Mouse (Mus musculus) liver (tissue): ENCODE results near the gene Spsb4.
"Not testable (repeated sequence)": the region's sequence is repeated elsewhere in the genome, so short reads cannot be mapped to it uniquely, and the experiment has no call there.

Experiments used
- DNase-seq: peaks from one replicate; pipeline ENCODE4 v3.0.0-alpha.2; 2020; ENCODE audit warnings: mixed read lengths

Gene Spsb4

DNA sequence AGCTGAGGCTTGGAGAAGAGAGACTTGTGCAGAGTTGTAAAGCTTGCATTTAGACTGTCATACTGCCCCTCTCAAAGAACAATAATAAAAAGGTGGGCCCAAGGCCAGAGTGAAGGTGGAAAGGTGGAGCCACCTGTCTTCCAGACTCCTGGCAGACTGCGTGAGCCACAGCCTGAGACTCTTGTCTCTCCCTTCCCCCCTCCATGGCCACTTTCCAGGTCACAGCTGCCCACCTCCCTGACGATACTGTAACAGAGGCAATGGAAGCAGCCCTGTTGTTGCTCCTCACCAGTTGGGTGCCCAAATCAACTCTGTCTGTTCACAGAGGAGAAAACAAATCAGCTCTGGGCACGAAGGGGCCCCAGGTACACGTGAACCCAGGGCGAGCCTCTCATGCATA, 71.5 kb downstream of the Spsb4 start:
- DNase-seq: no peak

DNA sequence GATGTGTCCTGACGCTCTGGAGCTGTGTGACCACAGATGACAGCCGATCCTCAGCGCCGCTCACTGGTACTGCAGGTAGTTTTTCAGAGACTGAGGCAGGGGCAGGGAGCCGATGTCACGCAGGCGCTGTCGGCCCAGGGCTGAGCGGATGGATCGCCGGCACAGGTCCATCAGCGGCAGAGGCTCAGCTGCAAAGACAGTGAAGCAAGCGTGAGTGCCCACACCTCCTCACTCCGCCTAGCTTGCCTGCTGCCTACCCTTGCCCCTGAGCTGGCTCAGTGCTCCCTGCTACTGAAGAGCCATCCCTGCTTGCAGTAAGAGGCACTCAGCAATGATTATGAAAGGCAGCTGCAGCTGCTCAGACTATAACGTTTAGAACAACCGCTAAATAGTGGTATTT, 74.1 kb downstream of the Spsb4 start:
- DNase-seq: no peak

DNA sequence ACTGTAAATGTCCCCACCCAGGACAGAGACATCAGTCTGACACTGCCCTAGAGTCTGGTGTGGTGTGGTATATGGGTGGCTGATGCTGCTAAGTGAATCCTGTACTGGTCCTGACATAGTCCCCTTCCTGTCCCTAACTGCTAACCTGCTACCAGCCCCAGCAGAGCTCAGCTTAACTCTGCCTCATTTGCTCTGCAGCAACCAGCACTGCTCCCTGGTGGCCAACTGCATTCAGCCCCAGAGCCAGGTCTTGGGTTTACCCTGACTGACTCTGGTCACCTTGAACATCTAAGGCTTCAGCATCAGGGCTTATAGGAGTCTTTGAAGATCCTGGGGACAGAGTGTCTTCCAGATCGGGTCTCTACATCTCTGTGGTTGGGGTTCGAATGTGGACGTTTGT, 75.7 kb downstream of the Spsb4 start:
- DNase-seq: no peak

DNA sequence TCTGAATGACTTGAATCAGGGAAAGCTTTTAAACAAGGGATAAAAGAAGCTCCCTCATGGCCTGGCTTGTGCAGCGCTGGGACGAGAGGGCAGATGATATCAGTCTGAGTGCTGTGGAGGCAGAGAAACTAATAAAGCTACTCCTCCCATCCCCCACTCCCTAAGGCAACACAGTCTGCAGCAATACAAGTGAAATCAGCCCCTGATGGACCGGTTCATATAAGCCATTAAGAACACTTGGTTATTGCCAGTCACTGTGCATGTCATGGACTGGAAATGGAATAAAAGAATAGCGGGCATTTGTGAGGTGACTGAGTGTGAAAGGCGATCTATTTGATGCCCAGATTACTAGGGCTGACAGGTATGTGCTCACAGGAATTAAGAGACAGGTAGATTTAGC, 79.8 kb downstream of the Spsb4 start:
- no peak for DNase-seq

DNA sequence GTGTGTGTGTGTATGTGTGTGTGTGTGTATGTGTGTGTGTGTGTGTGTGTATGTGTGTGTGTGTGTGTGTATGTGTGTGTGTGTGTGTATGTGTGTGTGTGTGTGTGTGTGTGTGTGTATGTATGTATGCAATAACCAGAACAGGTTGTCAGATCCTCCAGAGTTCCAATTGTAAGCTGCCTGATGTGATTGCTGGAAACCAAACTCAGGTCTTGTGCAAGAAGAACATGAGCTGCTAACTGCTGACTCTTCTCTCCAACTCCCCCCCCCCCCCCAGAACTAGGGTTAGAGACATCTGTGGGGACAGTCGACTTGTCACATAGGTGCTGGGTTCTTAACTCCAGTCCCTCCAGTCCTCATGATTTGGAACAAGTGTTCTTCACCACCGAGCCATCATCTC, 82.2 kb downstream of the Spsb4 start:
- not testable (repeated sequence) for DNase-seq

DNA sequence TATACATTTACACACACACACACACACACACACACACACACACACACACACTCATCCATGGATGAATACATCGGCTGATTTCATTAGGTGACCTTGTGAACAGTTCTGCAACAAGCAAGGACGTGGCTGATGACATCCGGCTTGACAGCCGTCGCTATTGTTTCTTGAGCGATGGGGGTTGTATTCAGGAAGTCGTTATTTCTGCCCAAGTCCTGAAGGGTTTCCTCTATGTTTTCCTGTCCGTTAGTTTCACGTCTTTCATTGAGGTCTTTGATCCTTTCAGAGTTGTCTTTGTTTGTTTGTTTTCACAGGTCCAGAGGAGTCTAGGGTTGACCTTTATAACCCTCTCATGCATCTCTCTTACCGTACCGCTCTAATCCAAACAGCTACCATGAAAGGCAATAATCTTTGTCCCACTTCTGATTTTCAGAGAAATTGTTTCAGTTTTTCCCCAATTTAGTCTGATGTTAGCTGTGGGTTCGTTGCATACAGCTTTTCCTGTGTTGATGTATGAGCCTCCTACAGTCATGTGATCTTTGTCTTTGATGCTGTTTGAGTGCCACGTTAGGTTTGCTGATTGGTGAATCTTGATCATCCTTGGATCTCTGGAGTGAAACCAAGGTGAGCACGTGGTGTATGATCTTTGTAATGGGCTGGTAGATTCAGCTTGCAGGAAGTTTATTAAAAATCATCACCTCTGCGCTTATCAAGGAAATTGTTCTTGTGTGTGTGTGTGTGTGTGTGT, 82.9 kb downstream of the Spsb4 start:
- DNase-seq: no peak

DNA sequence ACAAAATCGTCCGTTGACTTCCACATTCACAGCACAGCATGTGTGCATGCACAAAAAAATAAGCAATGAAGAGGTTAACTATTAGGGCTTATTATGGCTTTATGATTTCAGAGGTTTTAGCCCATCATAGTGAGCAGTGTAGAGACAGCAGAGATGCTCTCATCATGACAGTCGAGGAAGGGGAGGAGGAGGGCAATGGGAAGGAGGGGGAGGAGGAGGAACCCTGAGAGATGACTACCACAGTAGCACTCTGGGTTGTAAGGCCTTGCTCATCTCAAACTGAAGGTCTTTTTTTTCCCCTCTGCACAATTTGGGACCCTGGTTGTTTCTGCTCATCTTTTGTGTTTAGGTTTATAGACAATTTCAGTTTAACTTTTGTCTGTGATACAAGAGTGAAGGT, 83.8 kb downstream of the Spsb4 start:
- DNase-seq: no peak

DNA sequence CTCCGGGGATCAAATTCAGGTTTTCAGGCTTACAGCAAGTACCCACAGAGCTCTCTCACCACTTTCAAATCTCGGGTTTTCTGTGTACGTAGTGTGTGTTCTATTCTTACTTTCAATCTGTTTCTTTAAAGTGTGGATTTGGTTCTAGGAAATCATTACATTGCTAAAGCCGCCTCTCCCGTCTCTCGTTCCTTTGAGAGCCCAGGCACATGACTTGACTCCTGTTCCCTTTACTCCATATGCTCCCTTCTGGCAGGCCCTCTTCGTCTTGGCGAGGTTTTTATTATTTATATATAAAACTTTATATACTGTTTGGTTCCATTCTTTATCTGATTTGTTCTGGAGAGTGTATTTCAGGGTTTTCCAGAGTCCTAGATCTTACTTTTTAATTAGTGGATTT, 85.9 kb downstream of the Spsb4 start:
- DNase-seq: no peak

DNA sequence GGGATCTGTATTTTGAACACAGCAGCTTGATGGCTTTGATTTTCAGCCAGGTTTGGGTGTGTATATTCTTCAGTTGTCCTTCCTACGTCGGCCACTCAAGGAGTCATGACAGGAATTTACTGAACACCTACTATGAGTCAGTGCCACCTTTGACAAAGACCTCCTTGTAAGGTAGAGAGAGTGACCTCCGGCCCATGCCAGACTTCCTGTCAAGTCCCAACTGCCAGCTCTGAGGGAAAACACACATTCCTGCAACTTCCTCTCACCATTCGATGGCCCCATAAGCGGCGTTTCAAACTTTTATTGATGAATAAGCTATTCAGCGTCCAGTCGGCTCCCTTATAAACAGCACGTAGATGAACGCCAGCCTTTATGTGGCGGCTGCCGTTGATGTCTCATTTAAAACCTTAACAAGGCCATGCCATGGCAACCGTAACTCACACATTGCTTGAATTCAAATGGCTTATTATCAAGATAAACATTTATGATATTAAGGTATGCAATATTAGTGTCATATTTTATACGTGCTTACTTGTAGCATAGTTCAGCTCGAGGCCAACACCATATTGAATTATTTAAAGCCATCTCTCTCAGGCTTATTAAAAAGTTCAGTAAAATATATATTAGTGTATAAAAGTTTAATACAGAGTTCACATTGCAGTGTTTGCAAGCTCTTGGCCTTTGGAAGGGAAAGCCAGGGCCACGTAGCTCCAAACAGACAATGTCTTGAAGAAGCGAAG, 94.9 kb downstream of the Spsb4 start:
- no peak for DNase-seq

DNA sequence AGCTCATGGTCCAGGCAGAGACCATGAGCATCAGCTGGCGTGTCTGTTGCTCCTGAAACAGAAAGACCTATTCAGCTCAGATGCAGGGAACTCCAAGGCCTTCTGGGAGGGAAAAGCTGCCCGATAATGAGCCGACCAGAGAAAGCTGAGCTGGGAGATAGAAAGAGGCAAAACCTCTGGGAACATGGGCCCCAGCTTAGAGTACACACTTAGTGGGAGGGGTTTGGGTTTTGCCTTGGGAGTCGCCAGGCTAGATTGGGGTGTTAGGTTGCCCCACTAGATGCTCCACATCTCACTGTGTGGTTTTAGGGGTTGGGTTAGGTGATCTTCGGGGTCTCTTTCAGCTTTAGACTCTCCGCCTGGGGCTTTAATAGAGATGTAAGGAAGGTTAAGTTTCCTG, 95.5 kb downstream of the Spsb4 start:
- DNase-seq: no peak

DNA sequence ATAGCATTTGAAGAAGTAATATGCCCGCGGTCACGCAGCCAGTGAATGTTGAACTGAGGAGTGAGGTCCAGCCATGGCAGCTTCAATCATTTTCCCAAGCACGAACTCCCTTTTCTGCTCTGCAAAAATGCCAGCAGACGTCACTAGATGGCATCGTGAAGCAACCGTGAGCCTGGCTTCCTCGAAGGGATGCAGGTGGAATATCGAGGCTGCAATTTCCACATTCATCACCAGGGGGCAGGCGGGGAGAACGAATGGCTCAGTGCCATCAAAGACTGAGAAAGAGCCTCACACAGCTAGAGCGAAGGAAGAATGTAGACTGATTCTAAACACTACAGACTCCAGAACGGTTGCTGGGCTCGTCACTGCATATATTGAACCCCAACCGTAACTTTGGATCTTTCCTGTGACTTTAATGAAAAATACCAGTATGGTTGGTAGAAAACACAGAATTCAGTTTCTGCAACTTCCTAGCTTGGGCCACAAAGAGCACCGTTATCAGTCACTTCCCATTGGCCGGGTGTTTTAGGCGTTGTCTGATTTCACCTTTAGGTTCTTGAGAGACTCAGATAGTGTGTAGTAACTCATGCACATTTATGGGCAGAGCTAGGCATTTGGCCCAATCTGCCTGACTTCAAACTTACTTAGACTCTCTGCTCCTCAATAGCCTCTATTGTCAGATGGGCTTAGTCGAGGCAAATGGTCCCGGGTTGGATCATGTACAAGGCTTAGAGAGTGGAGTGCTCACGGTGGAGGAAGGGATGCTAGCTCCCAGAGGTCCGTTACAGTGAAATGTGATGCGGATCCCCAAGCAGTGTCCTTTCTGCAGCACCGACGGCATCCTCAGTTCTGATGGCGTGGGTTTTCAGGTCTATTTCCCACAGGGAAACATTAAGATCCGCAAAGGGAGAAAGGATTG, 101.8 kb downstream of the Spsb4 start:
- DNase-seq: peak; percentile 83

DNA sequence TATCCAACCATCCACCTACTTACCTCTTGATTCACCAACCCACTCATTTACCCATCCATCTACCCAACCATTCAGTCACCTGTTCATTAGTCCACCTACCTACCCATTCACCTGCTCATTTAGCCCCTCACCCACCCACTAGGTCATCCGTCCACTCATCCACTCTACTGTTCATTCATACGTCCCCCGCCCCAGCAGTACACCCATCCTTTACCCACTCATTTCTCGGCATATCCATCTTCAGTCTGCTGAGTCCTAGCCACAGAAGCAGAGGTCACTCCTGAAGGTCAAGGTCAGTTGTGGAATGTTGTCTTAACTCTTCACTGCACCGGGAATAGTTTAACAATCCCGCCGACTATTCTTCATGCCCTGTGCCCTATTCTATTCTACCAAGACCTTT, 102.6 kb downstream of the Spsb4 start:
- DNase-seq: no peak

DNA sequence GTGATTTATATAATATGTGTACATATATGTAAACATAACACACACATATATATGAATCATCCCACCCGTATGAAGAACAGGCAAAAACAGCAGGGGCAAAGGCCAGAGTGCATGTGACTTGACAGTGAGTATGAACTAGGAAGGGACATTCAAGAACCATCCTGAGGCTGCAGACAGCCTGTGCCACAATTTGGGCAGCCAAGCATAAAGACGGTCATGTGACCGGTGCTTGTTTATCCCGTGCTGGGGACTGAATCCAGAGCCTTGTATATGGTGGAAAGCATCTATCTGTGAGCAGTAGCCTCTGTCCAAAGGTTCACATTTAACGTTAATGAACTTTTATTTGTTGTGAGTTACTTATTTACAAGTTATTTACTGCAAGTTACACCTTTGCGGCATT, 103.8 kb downstream of the Spsb4 start:
- DNase-seq: no peak

DNA sequence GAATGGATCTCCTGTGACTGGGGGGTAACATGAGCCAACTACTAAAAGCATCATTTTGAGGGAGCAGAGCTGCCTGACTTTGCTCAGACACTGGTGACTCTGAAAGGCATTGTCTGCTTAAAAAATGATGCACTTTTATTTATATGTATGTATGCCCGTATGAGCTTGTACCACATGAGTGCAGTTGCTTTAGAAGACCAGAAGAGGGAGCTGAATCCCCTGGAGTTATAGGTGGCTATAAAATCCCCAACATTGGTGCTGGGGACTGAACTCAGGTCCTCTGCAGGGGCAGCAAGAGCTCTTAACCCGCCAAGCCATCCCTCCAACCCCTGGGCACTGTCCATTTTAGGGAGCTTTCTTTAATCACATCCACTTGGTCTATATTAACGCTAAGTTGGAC, 104.6 kb downstream of the Spsb4 start:
- DNase-seq: no peak

DNA sequence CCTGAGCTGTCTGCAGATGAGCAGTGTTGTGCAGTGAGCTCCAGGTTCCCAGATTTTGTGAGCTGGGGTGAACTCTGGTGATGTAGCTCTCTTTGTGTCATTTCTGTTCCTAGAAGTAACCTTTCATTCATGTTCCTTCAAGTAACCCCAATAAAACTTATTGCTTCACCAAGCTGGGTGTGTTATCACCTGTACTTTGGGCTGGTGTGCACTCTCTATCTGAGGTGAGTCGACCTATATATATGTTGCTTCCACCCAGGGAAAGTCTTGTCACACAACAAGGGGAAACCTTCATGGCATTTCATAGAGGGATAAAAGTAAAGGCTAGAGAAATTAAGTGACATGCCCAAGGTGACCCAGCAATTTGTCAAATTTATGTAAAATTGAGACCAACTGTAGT, 109.1 kb downstream of the Spsb4 start:
- no peak for DNase-seq

DNA sequence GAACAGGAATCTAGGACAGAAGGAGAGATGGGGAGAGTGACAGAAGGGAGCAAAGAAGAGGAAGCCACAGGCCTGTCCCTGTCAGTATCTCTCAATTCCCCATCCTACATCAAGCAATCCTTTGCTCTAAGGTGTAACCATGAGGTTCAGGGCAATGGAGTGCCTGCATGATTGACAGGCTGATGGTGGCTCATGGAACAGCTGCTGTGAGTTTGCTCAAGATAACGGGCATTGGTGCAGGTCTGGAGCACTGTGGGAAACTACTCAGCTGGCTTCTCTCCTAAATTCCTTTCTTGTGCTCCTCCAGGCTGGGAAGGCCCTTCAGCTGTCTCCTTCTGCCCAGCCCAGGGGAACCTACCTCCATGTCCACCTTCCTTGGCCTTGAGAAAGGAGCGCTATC, 109.9 kb downstream of the Spsb4 start:
- DNase-seq: no peak

DNA sequence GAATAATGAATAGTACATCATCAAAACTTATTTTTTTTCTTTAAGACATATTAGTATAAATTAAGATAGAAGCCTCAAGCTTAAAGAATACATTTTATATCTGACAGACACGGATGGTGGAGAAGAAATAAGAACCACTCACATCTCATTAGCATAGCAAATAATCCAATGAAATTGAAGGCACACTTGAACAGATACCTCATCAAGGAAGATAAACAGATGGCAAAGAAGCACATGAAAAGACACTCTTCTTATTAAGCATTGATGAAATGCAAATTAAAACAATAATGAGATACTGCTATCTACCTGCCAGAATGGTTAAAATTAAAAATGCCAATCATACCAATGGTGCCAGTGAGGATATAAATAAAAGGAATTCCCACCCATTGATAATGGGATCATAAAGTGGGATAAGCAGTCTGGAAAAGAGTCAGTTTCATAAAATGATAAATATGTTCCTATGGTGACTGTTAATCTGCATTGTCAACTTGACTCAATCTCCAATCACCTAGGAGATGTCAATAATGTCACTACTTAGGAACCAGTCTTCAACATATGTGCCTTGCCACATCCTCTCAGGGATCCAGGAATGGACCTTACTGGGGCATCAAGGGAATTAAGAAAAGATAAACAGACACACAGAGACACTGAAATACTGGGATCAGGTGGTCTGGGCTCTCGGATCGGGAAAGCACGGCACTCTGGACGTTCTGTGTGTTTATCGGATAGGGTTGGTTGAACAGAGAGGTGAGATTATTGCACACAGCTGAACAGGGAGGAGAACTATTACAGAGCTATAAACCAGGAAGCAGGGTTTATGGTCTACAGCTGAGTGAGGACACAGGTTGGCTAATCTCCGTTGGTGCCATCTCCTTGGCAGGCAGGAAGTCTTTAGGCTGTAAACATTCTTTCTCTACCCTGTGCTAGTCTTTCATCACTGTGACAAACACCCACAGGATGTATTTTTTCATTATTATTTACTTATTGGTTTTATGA, 114.0 kb downstream of the Spsb4 start:
- DNase-seq: no peak

DNA sequence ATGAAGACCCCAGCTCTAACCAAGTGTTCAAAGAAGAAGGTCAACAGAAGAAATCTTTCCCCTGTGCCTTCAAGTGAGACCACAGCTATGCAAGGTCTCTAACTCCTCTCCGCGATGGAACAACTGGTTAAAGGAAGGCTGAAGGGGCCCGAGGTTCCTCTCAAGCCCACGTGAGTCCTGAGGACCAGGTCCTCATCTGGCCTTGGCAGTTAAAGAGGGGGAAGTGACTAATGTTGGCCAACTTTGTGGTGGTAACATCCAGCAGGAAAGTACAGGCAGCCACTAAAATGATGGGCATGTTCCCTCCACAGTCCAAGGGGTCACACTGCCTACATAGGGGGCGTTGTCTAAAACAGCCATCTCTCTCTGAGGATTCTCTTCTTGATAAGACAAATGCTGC, 118.9 kb downstream of the Spsb4 start:
- no peak for DNase-seq

DNA sequence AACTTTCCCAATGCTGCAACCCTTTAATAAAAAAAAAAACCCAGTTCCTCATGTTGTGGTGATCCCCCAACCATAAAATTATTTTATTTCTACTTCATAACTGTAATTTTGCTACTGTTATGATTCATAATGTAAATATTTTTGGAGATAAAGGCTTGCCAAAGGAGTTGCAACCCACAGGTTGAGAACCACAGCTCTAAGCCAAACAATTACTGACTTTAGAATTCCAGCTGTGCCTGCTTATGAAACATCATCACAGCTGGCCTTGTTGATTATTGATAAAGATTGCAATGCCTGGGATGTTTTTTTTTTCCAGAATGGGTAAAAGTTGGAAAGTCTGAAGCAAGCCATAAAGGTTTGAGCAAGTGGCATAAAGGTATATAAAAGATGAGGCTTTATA, 119.6 kb downstream of the Spsb4 start:
- no peak for DNase-seq

DNA sequence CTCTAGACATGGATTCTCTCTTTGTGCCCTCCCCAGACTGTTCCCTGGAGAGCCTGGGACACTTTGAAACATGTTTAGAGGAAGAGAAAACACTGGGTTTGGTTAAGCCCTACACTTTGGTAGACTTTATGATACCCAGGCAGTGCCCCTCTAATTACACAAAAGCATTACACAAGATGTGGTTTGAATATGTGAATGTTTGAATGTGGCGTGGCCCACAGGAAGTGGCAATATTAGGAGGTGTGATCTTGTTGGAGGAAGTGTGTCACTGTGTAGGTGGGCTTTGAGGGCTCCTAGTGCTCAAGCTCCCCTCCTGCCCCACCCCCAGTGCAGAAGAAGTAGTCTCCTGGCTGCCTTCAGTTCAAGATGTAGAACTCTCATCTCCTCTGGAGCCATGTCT, 122.0 kb downstream of the Spsb4 start:
- DNase-seq: no peak

DNA sequence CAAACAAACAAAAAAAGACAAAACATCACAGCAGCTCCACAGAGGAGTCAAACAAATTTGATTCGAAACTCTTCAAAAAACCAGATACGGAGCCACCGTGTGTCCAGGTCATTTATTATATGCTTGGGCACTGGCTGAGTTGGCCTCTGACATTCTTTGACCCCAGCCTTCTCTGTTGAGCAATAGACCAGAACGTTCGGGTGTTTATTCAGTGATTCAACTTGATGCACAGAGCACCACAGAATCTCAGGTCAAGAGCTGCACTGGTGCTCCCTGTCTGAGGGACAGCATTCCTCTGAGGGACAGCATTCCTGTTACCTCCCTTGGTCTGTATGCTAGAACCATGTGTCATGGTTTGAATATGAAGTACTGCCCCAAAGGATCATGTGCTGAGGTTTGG, 125.1 kb downstream of the Spsb4 start:
- no peak for DNase-seq
